Mouse (Mus musculus): ENCODE measurements at regions not wholly inside any gene's neighbourhood (a gene's known extent, or its start where the extent isn't known, plus 50 kb on each side); places are given as distances from the start of the nearest gene placed in this dataset.

- DNase-seq: no peak
Measured at GRCm38 (mm10) chr4:66622650-66623394, 204.6 kb upstream of the Tlr4 start.

- peak; percentile 1 to 8 for DNase-seq
Measured at GRCm38 (mm10) chr4:66618811-66619440, 208.5 kb upstream of the Tlr4 start.

- peak in 1 of 2 experiments; percentile 1 for DNase-seq
Measured at GRCm38 (mm10) chr4:66617743-66618736, 209.3 kb upstream of the Tlr4 start.

- DNase-seq: peak; percentile 1
Measured at GRCm38 (mm10) chr4:66617101-66617500, 210.3 kb upstream of the Tlr4 start.

GRCm38 (mm10) chr4:66604849-66605248 lies 200.4 kb upstream of the Astn2 start:
- no peak for DNase-seq

GRCm38 (mm10) chr4:66598737-66599136 lies 194.3 kb upstream of the Astn2 start:
- DNase-seq: no peak

- DNase-seq: no peak
Measured at GRCm38 (mm10) chr4:66586647-66587046, 182.2 kb upstream of the Astn2 start.

GRCm38 (mm10) chr4:66586166-66586565 lies 181.8 kb upstream of the Astn2 start:
- no peak for DNase-seq

- DNase-seq: no peak
Measured at GRCm38 (mm10) chr4:66556936-66557335, 152.5 kb upstream of the Astn2 start.

- DNase-seq: no peak
Measured at GRCm38 (mm10) chr4:66550306-66551104, 146.1 kb upstream of the Astn2 start.

- no peak for DNase-seq
Measured at GRCm38 (mm10) chr4:66542833-66543436, 138.5 kb upstream of the Astn2 start.

GRCm38 (mm10) chr4:66524456-66524855 lies 120.0 kb upstream of the Astn2 start:
- no peak for DNase-seq

- DNase-seq: no peak
Measured at GRCm38 (mm10) chr4:66523886-66524245, 119.5 kb upstream of the Astn2 start.

GRCm38 (mm10) chr4:66523238-66523885 lies 119.0 kb upstream of the Astn2 start:
- DNase-seq: peak; percentile 8 to 19

GRCm38 (mm10) chr4:66522097-66522809 lies 117.8 kb upstream of the Astn2 start:
- DNase-seq: no peak

GRCm38 (mm10) chr4:66520796-66521195 lies 116.4 kb upstream of the Astn2 start:
- no peak for DNase-seq

GRCm38 (mm10) chr4:66515815-66516214 lies 111.4 kb upstream of the Astn2 start:
- DNase-seq: no peak

GRCm38 (mm10) chr4:66483496-66483895 lies 79.1 kb upstream of the Astn2 start:
- DNase-seq: peak; percentile 1 to 3

GRCm38 (mm10) chr4:66482495-66483291 lies 78.3 kb upstream of the Astn2 start:
- peak; percentile 77 to 90 for DNase-seq

Data from heart, adult 18-20 months (tissue).